19 mouse cellular contexts compared by ENCODE assay signal in genomic region chr11:120931479-120931878, GRCm38 (mm10). TPM values are rescaled to one million over a fixed set of nuclear protein-coding genes. Genes with fewer than 3 reads are reported as not detected.
DNase-seq lines count a peak whose midpoint lies in the region; ATAC-seq and TF ChIP-seq lines count a peak whose summit lies in the region.
"Had no signal": no experiment of that assay in that cellular context is flagged by ENCODE, and none has a peak within 500 bp of the region (broad histone marks: within the 10 kb centered on the region; RNA-seq: fewer than 3 reads in every experiment).

No protein-coding gene starts in this region.

- no peak for TF ChIP-seq POLR2A in myocyte (IDR thresholded peaks at IDR 0.05; ENCODE audit: insufficient read length, low read depth)

- no peak overlapping the region for H3ac ChIP-seq in myocyte (ENCODE audit: control insufficient read depth, insufficient read length)

- H3K4me2 ChIP-seq in forebrain, postnatal 0 days (ENCODE audit: low read depth) = 0 out of 2 replicates have a peak overlapping the region, but pooled peaks have one; percentile 70
- H3K4me2 ChIP-seq in forebrain, embryonic 12.5 days = no peak overlapping the region
- peak overlapping the region; percentile 82; the same call in 1 of the 2 replicates for H3K4me2 ChIP-seq in hindbrain, embryonic 14.5 days (replicated peaks)
- no peak overlapping the region; the same call in 1 of the 2 replicates for H3K4me2 ChIP-seq in lung, embryonic 14.5 days
- H3K4me2 ChIP-seq in myocyte (ENCODE audit: low read depth) = peak overlapping the region; percentile 79

- H3K79me2 ChIP-seq in myocyte (ENCODE audit: control insufficient read depth, insufficient read depth) = no peaks in the 10 kb centered on the region

- no peak overlapping the region for H3K9ac ChIP-seq in forebrain, postnatal 0 days
- no peak overlapping the region for H3K9ac ChIP-seq in forebrain, embryonic 12.5 days
- no peak overlapping the region for H3K9ac ChIP-seq in hindbrain, embryonic 14.5 days
- no peak overlapping the region for H3K9ac ChIP-seq in lung, embryonic 14.5 days

- WGBS in forebrain, postnatal 0 days = 89% methylated on average over 4 of the region's 4 CpGs
- WGBS in forebrain, embryonic 12.5 days = 86% methylated on average over 4 of the region's 4 CpGs
- 90% methylated on average over 4 of the region's 4 CpGs for WGBS in hindbrain, embryonic 14.5 days
- WGBS in hindbrain, embryonic 10.5 days = 96% methylated on average over 4 of the region's 4 CpGs
- WGBS in lung, embryonic 14.5 days = 89% methylated on average over 4 of the region's 4 CpGs

- H3K27ac ChIP-seq in forebrain, postnatal 0 days (ENCODE audit: low read depth, low read length) = no peak overlapping the region
- H3K27ac ChIP-seq in forebrain, embryonic 12.5 days = no peak overlapping the region
- no peak overlapping the region for H3K27ac ChIP-seq in hindbrain, embryonic 14.5 days
- no peak overlapping the region for H3K27ac ChIP-seq in hindbrain, embryonic 10.5 days
- H3K27ac ChIP-seq in lung, embryonic 14.5 days (ENCODE audit: low read depth) = no peak overlapping the region
- H3K27ac ChIP-seq: embryonic facial prominence, embryonic 15.5 days; kidney, postnatal 0 days had no signal

- no peak for DNase-seq in forebrain, postnatal 0 days
- no peak for DNase-seq in hindbrain, embryonic 14.5 days (ENCODE audit: low spot score)
- DNase-seq in hindbrain, embryonic 10.5 days (ENCODE audit: low spot score) = no peak
- no peak for DNase-seq in lung, embryonic 14.5 days
- no peak for DNase-seq in lung, postnatal 10 days
- DNase-seq in left cerebral cortex, adult 11 months (ENCODE audit: low spot score) = no peak
- DNase-seq: adrenal gland, adult 2 months; cerebellum, adult 9-11 months; heart, postnatal 4 days; lung, adult 2 months; retina, postnatal 1 day; right cerebral cortex, postnatal 4 days had no signal

- 0 out of 2 replicates have a peak, but pooled peaks cover 7% of the 10 kb centered on the region for H3K4me1 ChIP-seq in forebrain, postnatal 0 days (ENCODE audit: insufficient read depth)
- peaks cover 8% of the 10 kb centered on the region for H3K4me1 ChIP-seq in forebrain, embryonic 12.5 days
- peaks cover 5% of the 10 kb centered on the region; the same call in 1 of the 2 replicates for H3K4me1 ChIP-seq in hindbrain, embryonic 14.5 days (replicated peaks; ENCODE audit: control insufficient read depth, insufficient read depth, low read length)
- peaks cover 13% of the 10 kb centered on the region for H3K4me1 ChIP-seq in hindbrain, embryonic 10.5 days (replicated peaks)
- no peaks in the 10 kb centered on the region; the same call in 1 of the 2 replicates for H3K4me1 ChIP-seq in lung, embryonic 14.5 days (ENCODE audit: insufficient read depth)

- TF ChIP-seq CTCF in forebrain, postnatal 0 days (IDR thresholded peaks at IDR 0.05; ENCODE audit: low read depth) = no peak
- TF ChIP-seq CTCF in lung, embryonic 14.5 days (IDR thresholded peaks at IDR 0.05; ENCODE audit: low read depth) = no peak

- H3K36me3 ChIP-seq in forebrain, postnatal 0 days (ENCODE audit: insufficient read depth) = 0 out of 2 replicates have a peak, but pooled peaks cover under 1% of the 10 kb centered on the region
- H3K36me3 ChIP-seq in forebrain, embryonic 12.5 days (replicated peaks) = peaks cover under 1% of the 10 kb centered on the region; the same call in 1 of the 2 replicates
- H3K36me3 ChIP-seq in hindbrain, embryonic 14.5 days (replicated peaks; ENCODE audit: control insufficient read depth, insufficient read depth) = no peaks in the 10 kb centered on the region
- peaks cover 10% of the 10 kb centered on the region for H3K36me3 ChIP-seq in hindbrain, embryonic 10.5 days
- peaks cover 1% of the 10 kb centered on the region; the same call in 1 of the 2 replicates for H3K36me3 ChIP-seq in lung, embryonic 14.5 days (ENCODE audit: insufficient read depth)
- no peaks in the 10 kb centered on the region for H3K36me3 ChIP-seq in myocyte (ENCODE audit: control insufficient read depth, insufficient read depth)

- no peak for ATAC-seq in forebrain, postnatal 0 days
- no peak for ATAC-seq in forebrain, embryonic 12.5 days (ENCODE audit: low FRiP score)
- ATAC-seq in hindbrain, embryonic 14.5 days (ENCODE audit: low FRiP score) = no peak
- ATAC-seq in lung, embryonic 14.5 days (ENCODE audit: insufficient read depth) = no peak
- ATAC-seq: forebrain, embryonic 14.5 days; intestine, embryonic 16.5 days had no signal

- no peaks in the 10 kb centered on the region for H3K27me3 ChIP-seq in forebrain, postnatal 0 days (ENCODE audit: insufficient read depth, low read length)
- H3K27me3 ChIP-seq in forebrain, embryonic 12.5 days = no peaks in the 10 kb centered on the region
- H3K27me3 ChIP-seq in hindbrain, embryonic 14.5 days (ENCODE audit: control insufficient read depth, insufficient read depth, low read length) = no peaks in the 10 kb centered on the region
- H3K27me3 ChIP-seq in hindbrain, embryonic 10.5 days (ENCODE audit: insufficient read depth, poor library complexity, severe bottlenecking) = no peaks in the 10 kb centered on the region
- no peaks in the 10 kb centered on the region for H3K27me3 ChIP-seq in lung, embryonic 14.5 days (ENCODE audit: insufficient read depth, low read length)
- no peaks in the 10 kb centered on the region for H3K27me3 ChIP-seq in myocyte (ENCODE audit: control insufficient read depth, insufficient read depth, insufficient read length)
- H3K27me3 ChIP-seq: embryonic facial prominence, embryonic 15.5 days; heart, embryonic 12.5 days had no signal

- H3K4me3 ChIP-seq in forebrain, postnatal 0 days (ENCODE audit: low read depth, low read length) = 0 out of 2 replicates have a peak overlapping the region, but pooled peaks have one; percentile 53
- no peak overlapping the region for H3K4me3 ChIP-seq in forebrain, embryonic 12.5 days (replicated peaks)
- H3K4me3 ChIP-seq in hindbrain, embryonic 14.5 days (replicated peaks; ENCODE audit: low read length) = no peak overlapping the region
- no peak overlapping the region for H3K4me3 ChIP-seq in hindbrain, embryonic 10.5 days
- H3K4me3 ChIP-seq in lung, embryonic 14.5 days (ENCODE audit: low read depth, low read length) = 0 out of 2 replicates have a peak overlapping the region, but pooled peaks have one; percentile 71
- peak overlapping the region; percentile 42 for H3K4me3 ChIP-seq in myocyte

- no peaks in the 10 kb centered on the region for H3K9me3 ChIP-seq in forebrain, postnatal 0 days (ENCODE audit: low read length)
- H3K9me3 ChIP-seq in forebrain, embryonic 12.5 days = no peaks in the 10 kb centered on the region
- no peaks in the 10 kb centered on the region for H3K9me3 ChIP-seq in hindbrain, embryonic 14.5 days (ENCODE audit: control insufficient read depth, low read length)
- no peaks in the 10 kb centered on the region for H3K9me3 ChIP-seq in hindbrain, embryonic 10.5 days
- H3K9me3 ChIP-seq in lung, embryonic 14.5 days (ENCODE audit: low read depth, low read length) = no peaks in the 10 kb centered on the region
- H3K9me3 ChIP-seq: embryonic facial prominence, embryonic 15.5 days; heart, embryonic 12.5 days had no signal

TF ChIP-seq in myocyte, 11 proteins besides CTCF, POLR2A, EP300 and RAD21:
- TF ChIP-seq TCF12 (IDR thresholded peaks at IDR 0.05; ENCODE audit: insufficient read depth, poor library complexity, severe bottlenecking) = no peak
- no peak for TF ChIP-seq MYOD1 (IDR thresholded peaks at IDR 0.05; ENCODE audit: control insufficient read depth in 1 of 3, insufficient read length in 2 of 3, low read depth in 2 of 3)
- TF ChIP-seq MAX (IDR thresholded peaks at IDR 0.05; ENCODE audit: low read depth) = no peak
- TF ChIP-seq SRF (IDR thresholded peaks at IDR 0.05; ENCODE audit: control insufficient read depth, insufficient read length, low read depth) = no peak
- TF ChIP-seq CEBPB (IDR thresholded peaks at IDR 0.05; ENCODE audit: insufficient read depth, poor library complexity, severe bottlenecking) = no peak

RNA-seq across cellular contexts. Expression of gene Ccdc57, which starts 1.2 kb away (rescaled TPM):
- total RNA-seq in forebrain, postnatal 0 days (2014; rRNA removed) = 8.8 and 11.6 TPM in 2 replicates
- polyA plus RNA-seq in forebrain, postnatal 0 days (2015; fragmentation: Nextera tagmentation; extraction: Ambion mirVana) = 4.9 and 6.9 TPM in 2 replicates
- 6.7 and 8.8 TPM in 2 replicates for polyA plus RNA-seq in forebrain, embryonic 12.5 days (2016; fragmentation: Nextera tagmentation; extraction: Ambion mirVana)
- 5.0 and 5.2 TPM in 2 replicates for polyA plus RNA-seq in hindbrain, embryonic 14.5 days (2014; fragmentation: Nextera tagmentation; extraction: Ambion mirVana)
- 6.1 and 6.4 TPM in 2 replicates for polyA plus RNA-seq in hindbrain, embryonic 10.5 days (2016; fragmentation: Nextera tagmentation; extraction: Ambion mirVana)
- polyA plus RNA-seq in lung, embryonic 14.5 days (2014; fragmentation: Nextera tagmentation; extraction: Ambion mirVana) = 6.3 and 7.2 TPM in 2 replicates
- 1.8 TPM for polyA plus RNA-seq in myocyte (2012; fragmentation: generic; extraction: Trizol)

RNA-seq across cellular contexts. Expression of gene Slc16a3, which starts 16.8 kb away (rescaled TPM):
- total RNA-seq in forebrain, postnatal 0 days (2014; rRNA removed) = 7.2 and 9.0 TPM in 2 replicates
- polyA plus RNA-seq in forebrain, postnatal 0 days (2015; fragmentation: Nextera tagmentation; extraction: Ambion mirVana) = 2.6 and 3.6 TPM in 2 replicates
- 34.2 and 36.4 TPM in 2 replicates for polyA plus RNA-seq in forebrain, embryonic 12.5 days (2016; fragmentation: Nextera tagmentation; extraction: Ambion mirVana)
- polyA plus RNA-seq in hindbrain, embryonic 14.5 days (2014; fragmentation: Nextera tagmentation; extraction: Ambion mirVana) = 4.2 and 4.4 TPM in 2 replicates
- polyA plus RNA-seq in hindbrain, embryonic 10.5 days (2016; fragmentation: Nextera tagmentation; extraction: Ambion mirVana) = 111 and 204 TPM in 2 replicates
- 37.7 and 39.3 TPM in 2 replicates for polyA plus RNA-seq in lung, embryonic 14.5 days (2014; fragmentation: Nextera tagmentation; extraction: Ambion mirVana)
- 9.7 TPM for polyA plus RNA-seq in myocyte (2012; fragmentation: generic; extraction: Trizol)

RNA-seq across cellular contexts. Expression of gene Csnk1d, which starts 59.7 kb away (rescaled TPM):
- total RNA-seq in forebrain, postnatal 0 days (2014; rRNA removed) = 77.9 and 107 TPM in 2 replicates
- polyA plus RNA-seq in forebrain, postnatal 0 days (2015; fragmentation: Nextera tagmentation; extraction: Ambion mirVana) = 84.8 and 108 TPM in 2 replicates
- 150 and 165 TPM in 2 replicates for polyA plus RNA-seq in forebrain, embryonic 12.5 days (2016; fragmentation: Nextera tagmentation; extraction: Ambion mirVana)
- 73.3 and 77.4 TPM in 2 replicates for polyA plus RNA-seq in hindbrain, embryonic 14.5 days (2014; fragmentation: Nextera tagmentation; extraction: Ambion mirVana)
- polyA plus RNA-seq in hindbrain, embryonic 10.5 days (2016; fragmentation: Nextera tagmentation; extraction: Ambion mirVana) = 124 and 134 TPM in 2 replicates
- polyA plus RNA-seq in lung, embryonic 14.5 days (2014; fragmentation: Nextera tagmentation; extraction: Ambion mirVana) = 82.5 and 89.8 TPM in 2 replicates
- polyA plus RNA-seq in myocyte (2012; fragmentation: generic; extraction: Trizol) = 79.5 TPM

Comparison
In these comparisons a context has a peak if more than half of its experiments do, and no peak if none do; other contexts are left out.
1. H3K4me2 ChIP-seq: peak in forebrain, postnatal 0 days (single experiment), hindbrain, embryonic 14.5 days (single experiment) and myocyte (single experiment); none in forebrain, embryonic 12.5 days (single experiment) and lung, embryonic 14.5 days (single experiment).
2. H3K4me3 ChIP-seq: peak in forebrain, postnatal 0 days (single experiment), lung, embryonic 14.5 days (single experiment) and myocyte (single experiment); none in forebrain, embryonic 12.5 days (single experiment), hindbrain, embryonic 14.5 days (single experiment) and hindbrain, embryonic 10.5 days (single experiment).